Mouse (Mus musculus) small intestine, adult 2 months (tissue): ENCODE results near the gene Ccdc144b.

Experiments
- CTCF ChIP-seq: fragments of 200-500 bp; IDR thresholded peaks from 2 replicates; pipeline ENCODE4 v1.5.1; 2012; ENCODE audit warnings: low read depth, mild to moderate bottlenecking, control low read depth, inconsistent platforms, low read length, moderate library complexity, mixed read lengths; ENCODE audit not compliant: insufficient replicate concordance, insufficient read length; ENCODE audit errors: extremely low read depth
- POLR2A ChIP-seq: fragments of 200-500 bp; IDR thresholded peaks from 2 replicates; pipeline ENCODE4 v1.6.1; 2012; ENCODE audit warnings: low read depth, mild to moderate bottlenecking, control low read depth, inconsistent platforms, low read length, moderate library complexity

DNA sequence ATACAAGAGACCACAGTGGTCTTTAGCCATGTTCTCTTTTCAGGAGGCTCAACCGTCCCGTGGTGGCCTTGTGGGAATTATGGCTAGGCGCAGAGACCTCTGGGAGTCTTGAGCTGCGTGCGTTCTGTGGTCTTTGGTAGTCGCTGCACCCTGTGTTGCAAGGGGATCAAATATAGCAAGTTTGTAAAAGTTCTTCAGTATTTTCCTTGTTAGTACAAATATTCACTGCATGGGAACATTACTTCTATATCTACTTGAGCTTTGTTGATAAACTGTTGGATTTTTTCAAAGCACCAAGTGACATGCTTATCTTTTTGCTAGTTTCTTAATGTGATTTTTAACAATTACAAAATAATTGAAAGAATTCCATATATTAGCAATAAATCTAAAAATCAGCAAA lies at the start of gene Ccdc144b:
- TF ChIP-seq POLR2A (no peak), CTCF (no peak)
